Mouse (Mus musculus) testis, adult 2 months (tissue): ENCODE results near the gene Pcp4l1. TPM values are rescaled to one million over a fixed set of nuclear protein-coding genes. Genes with fewer than 3 reads are reported as not detected.

Experiments
- H3K27ac ChIP-seq: fragments of 200-500 bp; 2 replicates; pipeline ENCODE4 v1.5.1; 2012; ENCODE audit warnings: low read depth, low read length; ENCODE audit not compliant: control insufficient read depth, insufficient read depth
- H3K27me3 ChIP-seq: fragments of 200-500 bp; 2 replicates; pipeline ENCODE4 v1.6.1; 2012; ENCODE audit warnings: mild to moderate bottlenecking, low read length, moderate library complexity; ENCODE audit not compliant: control insufficient read depth, insufficient read depth
- H3K36me3 ChIP-seq: fragments of 200-500 bp; 2 replicates; pipeline ENCODE4 v1.6.1; 2012; ENCODE audit warnings: mild to moderate bottlenecking, low read length; ENCODE audit not compliant: control insufficient read depth, insufficient read depth
- H3K4me1 ChIP-seq: fragments of 200-500 bp; 2 replicates; pipeline ENCODE4 v1.6.1; 2012; ENCODE audit warnings: low read length; ENCODE audit not compliant: control insufficient read depth, insufficient read depth
- H3K4me3 ChIP-seq: fragments of 200-500 bp; 2 replicates; pipeline ENCODE4 v1.5.1; 2012; ENCODE audit warnings: low read depth, mild to moderate bottlenecking, low read length, moderate library complexity, mixed read lengths; ENCODE audit not compliant: control insufficient read depth
- CTCF ChIP-seq: fragments of 200-500 bp; IDR thresholded peaks from 2 replicates; pipeline ENCODE4 v1.5.1; 2012; ENCODE audit warnings: low read depth, mild to moderate bottlenecking, inconsistent platforms, low read length, moderate library complexity; ENCODE audit not compliant: control insufficient read depth, insufficient read depth, insufficient replicate concordance
- POLR2A ChIP-seq: fragments of 200-500 bp; IDR thresholded peaks from 2 replicates; pipeline ENCODE4 v1.6.1; 2012; ENCODE audit warnings: low read depth, mild to moderate bottlenecking, inconsistent platforms, low read length, moderate library complexity; ENCODE audit not compliant: control insufficient read depth
- polyA plus RNA-seq: library from polyadenylated mRNA; depleted of rRNA; stranded (reverse); fragments of >200 nt; gene quantifications from 2 replicates; pipeline ENCODE4 v1.2.3, GENCODE M21; 2012

The Pcp4l1 gene
- polyA plus RNA-seq, 1 experiment = 2.9 TPM

GRCm38 (mm10) chr1:171164258-171164657, 31.8 kb downstream of the Pcp4l1 start:
- Histone ChIP-seq H3K4me1 (peaks cover 8% of the 10 kb centered on the region), H3K4me3 (no peak overlapping the region), H3K27ac (no peak overlapping the region), H3K36me3 (no peaks in the 10 kb centered on the region), H3K27me3 (no peaks in the 10 kb centered on the region)
- TF ChIP-seq CTCF = no peak
- no peak for TF ChIP-seq POLR2A

- H3K27me3 ChIP-seq = no peaks in the 10 kb centered on the region
- no peak overlapping the region for H3K27ac ChIP-seq
- H3K36me3 ChIP-seq = no peaks in the 10 kb centered on the region
- TF ChIP-seq CTCF = no peak
- TF ChIP-seq POLR2A = no peak
- peaks cover 8% of the 10 kb centered on the region for H3K4me1 ChIP-seq
- H3K4me3 ChIP-seq = no peak overlapping the region
These were observed 33.5 kb downstream of the Pcp4l1 start for GRCm38 (mm10) chr1:171162526-171162925.

- peaks cover 8% of the 10 kb centered on the region for H3K4me1 ChIP-seq
- TF ChIP-seq CTCF = peak; percentile 36; the same call in 1 of the 2 replicates
- no peak for TF ChIP-seq POLR2A
- no peaks in the 10 kb centered on the region for H3K27me3 ChIP-seq
- peak overlapping the region; percentile 64 for H3K4me3 ChIP-seq
- H3K27ac ChIP-seq = no peak overlapping the region
- no peaks in the 10 kb centered on the region for H3K36me3 ChIP-seq
These were observed 36.5 kb downstream of the Pcp4l1 start for GRCm38 (mm10) chr1:171159485-171159975.

GRCm38 (mm10) chr1:171157965-171158364, 38.1 kb downstream of the Pcp4l1 start:
- H3K4me1 ChIP-seq = peaks cover 8% of the 10 kb centered on the region
- H3K27me3 ChIP-seq = no peaks in the 10 kb centered on the region
- H3K36me3 ChIP-seq = no peaks in the 10 kb centered on the region
- TF ChIP-seq POLR2A (no peak), CTCF (no peak)
- H3K27ac ChIP-seq = no peak overlapping the region
- H3K4me3 ChIP-seq = no peak overlapping the region

- Histone ChIP-seq H3K27ac (no peak overlapping the region), H3K4me3 (no peak overlapping the region), H3K36me3 (no peaks in the 10 kb centered on the region), H3K27me3 (no peaks in the 10 kb centered on the region), H3K4me1 (peaks cover 8% of the 10 kb centered on the region)
- no peak for TF ChIP-seq POLR2A
- no peak for TF ChIP-seq CTCF
These were observed 39.4 kb downstream of the Pcp4l1 start for GRCm38 (mm10) chr1:171156644-171157043.

- Histone ChIP-seq H3K27me3 (no peaks in the 10 kb centered on the region), H3K4me1 (peaks cover 7% of the 10 kb centered on the region), H3K27ac (no peak overlapping the region), H3K36me3 (no peaks in the 10 kb centered on the region), H3K4me3 (no peak overlapping the region)
- no peak for TF ChIP-seq CTCF
- TF ChIP-seq POLR2A = no peak
These were observed 44.1 kb downstream of the Pcp4l1 start for GRCm38 (mm10) chr1:171151966-171152365.

- H3K36me3 ChIP-seq = no peaks in the 10 kb centered on the region
- TF ChIP-seq CTCF (no peak), POLR2A (no peak)
- peak overlapping the region; percentile 88 for H3K27ac ChIP-seq
- peaks cover 7% of the 10 kb centered on the region for H3K4me1 ChIP-seq
- peak overlapping the region; percentile 99 for H3K4me3 ChIP-seq
- no peaks in the 10 kb centered on the region for H3K27me3 ChIP-seq
These were observed 45.2 kb downstream of the Pcp4l1 start for GRCm38 (mm10) chr1:171150838-171151391.
